Mouse (Mus musculus): ENCODE measurements at regions not wholly inside any gene's neighbourhood (a gene's known extent, or its start where the extent isn't known, plus 50 kb on each side); places are given as distances from the start of the nearest gene placed in this dataset.
"Not testable (repeated sequence)": the region's sequence is repeated elsewhere in the genome, so short reads cannot be mapped to it uniquely, and the experiment has no call there.

GRCm38 (mm10) chr3:17452984-17453383 lies 495.2 kb upstream of the Cypt12 start:
- DNase-seq (ENCODE audit: low read depth, low spot score), result no peak

- no peak for DNase-seq (ENCODE audit: low read depth, low spot score)
These were observed 487.7 kb upstream of the Cypt12 start for GRCm38 (mm10) chr3:17460545-17460944.

- peak; percentile 23 for DNase-seq (ENCODE audit: low read depth, low spot score)
These were observed 486.8 kb upstream of the Cypt12 start for GRCm38 (mm10) chr3:17461365-17461764.

GRCm38 (mm10) chr3:17473812-17474211 lies 474.4 kb upstream of the Cypt12 start:
- no peak for DNase-seq (ENCODE audit: low read depth, low spot score)

- no peak for DNase-seq (ENCODE audit: low read depth, low spot score)
These were observed 458.7 kb upstream of the Cypt12 start for GRCm38 (mm10) chr3:17489240-17490142.

- no peak for DNase-seq (ENCODE audit: low read depth, low spot score)
These were observed 457.6 kb upstream of the Cypt12 start for GRCm38 (mm10) chr3:17490632-17491031.

GRCm38 (mm10) chr3:17498291-17498690 lies 449.9 kb upstream of the Cypt12 start:
- peak; percentile 95 for DNase-seq (ENCODE audit: low read depth, low spot score)

GRCm38 (mm10) chr3:17501556-17501955 lies 446.7 kb upstream of the Cypt12 start:
- DNase-seq (ENCODE audit: low read depth, low spot score), result no peak

- no peak for DNase-seq (ENCODE audit: low read depth, low spot score)
These were observed 406.9 kb upstream of the Cypt12 start for GRCm38 (mm10) chr3:17541346-17541745.

GRCm38 (mm10) chr3:17547559-17548059 lies 400.6 kb upstream of the Cypt12 start:
- DNase-seq (ENCODE audit: low read depth, low spot score), result no peak

GRCm38 (mm10) chr3:17582487-17582886 lies 365.7 kb upstream of the Cypt12 start:
- DNase-seq (ENCODE audit: low read depth, low spot score), result no peak

- no peak for DNase-seq (ENCODE audit: low read depth, low spot score)
These were observed 358.2 kb upstream of the Cypt12 start for GRCm38 (mm10) chr3:17589956-17590546.

GRCm38 (mm10) chr3:17592463-17592862 lies 355.7 kb upstream of the Cypt12 start:
- DNase-seq (ENCODE audit: low read depth, low spot score), result no peak

GRCm38 (mm10) chr3:17596365-17596764 lies 351.8 kb upstream of the Cypt12 start:
- DNase-seq (ENCODE audit: low read depth, low spot score), result no peak

GRCm38 (mm10) chr3:17613486-17613885 lies 334.7 kb upstream of the Cypt12 start:
- peak; percentile 29 for DNase-seq (ENCODE audit: low read depth, low spot score)

- no peak for DNase-seq (ENCODE audit: low read depth, low spot score)
These were observed 331.7 kb upstream of the Cypt12 start for GRCm38 (mm10) chr3:17616439-17617070.

GRCm38 (mm10) chr3:17619489-17619888 lies 328.7 kb upstream of the Cypt12 start:
- DNase-seq (ENCODE audit: low read depth, low spot score), result no peak

GRCm38 (mm10) chr3:17619890-17620289 lies 328.3 kb upstream of the Cypt12 start:
- DNase-seq (ENCODE audit: low read depth, low spot score), result no peak

- DNase-seq (ENCODE audit: low read depth, low spot score), result no peak
These were observed 327.8 kb upstream of the Cypt12 start for GRCm38 (mm10) chr3:17620398-17620797.

GRCm38 (mm10) chr3:17632484-17632883 lies 315.7 kb upstream of the Cypt12 start:
- DNase-seq (ENCODE audit: low read depth, low spot score), result no peak

- no peak for DNase-seq (ENCODE audit: low read depth, low spot score)
These were observed 311.9 kb upstream of the Cypt12 start for GRCm38 (mm10) chr3:17636276-17636675.

GRCm38 (mm10) chr3:17659988-17660387 lies 288.2 kb upstream of the Cypt12 start:
- not testable (repeated sequence) for DNase-seq (ENCODE audit: low read depth, low spot score)
